ENCODE assay signal across 9 mouse cellular contexts in genomic region chr19:5014961-5015398, GRCm38 (mm10). TPM values are rescaled to one million over a fixed set of nuclear protein-coding genes. Genes with fewer than 3 reads are reported as not detected.
DNase-seq lines count a peak whose midpoint lies in the region; ATAC-seq and TF ChIP-seq lines count a peak whose summit lies in the region.
"Had no signal": no experiment of that assay in that cellular context is flagged by ENCODE, and none has a peak within 500 bp of the region (broad histone marks: within the 10 kb centered on the region; RNA-seq: fewer than 3 reads in every experiment).

No protein-coding gene starts in this region.

- 0 out of 2 replicates have a peak, but pooled peaks cover 3% of the 10 kb centered on the region for H3K27me3 ChIP-seq in hindbrain, embryonic 10.5 days (ENCODE audit: insufficient read depth, poor library complexity, severe bottlenecking)
- H3K27me3 ChIP-seq in hindbrain, embryonic 13.5 days: 0 out of 2 replicates have a peak, but pooled peaks cover 8% of the 10 kb centered on the region
- H3K27me3 ChIP-seq in ES-Bruce4 (ENCODE audit: control insufficient read depth, insufficient read depth, low read length, poor library complexity, severe bottlenecking): no peaks in the 10 kb centered on the region

- H3K9ac ChIP-seq in hindbrain, embryonic 13.5 days: no peak overlapping the region
- H3K9ac ChIP-seq in ES-Bruce4 (ENCODE audit: low read depth, poor library complexity, severe bottlenecking): no peak overlapping the region
- H3K9ac ChIP-seq: embryonic facial prominence, embryonic 15.5 days had no signal

- TF ChIP-seq POLR2A in ES-Bruce4 (IDR thresholded peaks at IDR 0.05; ENCODE audit: insufficient read depth, low read length): no peak
- TF ChIP-seq POLR2A in cortical plate, adult 2 months (IDR thresholded peaks at IDR 0.05; ENCODE audit: extremely low read depth, insufficient read depth, low read length): no peak

- ATAC-seq in hindbrain, embryonic 13.5 days (ENCODE audit: low FRiP score): no peak
- no peak for ATAC-seq in frontal cortex, adult (ENCODE audit: low TSS enrichment)

- no peak overlapping the region for H3K27ac ChIP-seq in hindbrain, embryonic 10.5 days
- H3K27ac ChIP-seq in hindbrain, embryonic 13.5 days: no peak overlapping the region
- peak overlapping the region; percentile 44; the same call in 1 of the 2 replicates for H3K27ac ChIP-seq in ES-Bruce4 (ENCODE audit: insufficient read depth, low read length)
- H3K27ac ChIP-seq in cortical plate, adult 2 months (ENCODE audit: insufficient read depth, low read length): no peak overlapping the region

- no peak overlapping the region for H3K4me3 ChIP-seq in hindbrain, embryonic 10.5 days
- H3K4me3 ChIP-seq in hindbrain, embryonic 13.5 days: no peak overlapping the region
- H3K4me3 ChIP-seq in ES-Bruce4 (ENCODE audit: low read depth, low read length): no peak overlapping the region
- H3K4me3 ChIP-seq in cortical plate, adult 2 months (ENCODE audit: insufficient read depth, low read length): no peak overlapping the region
- H3K4me3 ChIP-seq: embryonic facial prominence, embryonic 15.5 days had no signal

- H3K4me1 ChIP-seq in hindbrain, embryonic 10.5 days (replicated peaks): peaks cover 11% of the 10 kb centered on the region
- peaks cover 6% of the 10 kb centered on the region; the same call in 1 of the 2 replicates for H3K4me1 ChIP-seq in hindbrain, embryonic 13.5 days (replicated peaks)
- peaks cover 1% of the 10 kb centered on the region for H3K4me1 ChIP-seq in ES-Bruce4 (ENCODE audit: control insufficient read depth, insufficient read depth, low read length)
- no peaks in the 10 kb centered on the region for H3K4me1 ChIP-seq in cortical plate, adult 2 months (ENCODE audit: control insufficient read depth, insufficient read depth, low read length)

- no peaks in the 10 kb centered on the region for H3K9me3 ChIP-seq in hindbrain, embryonic 10.5 days
- H3K9me3 ChIP-seq in hindbrain, embryonic 13.5 days: no peaks in the 10 kb centered on the region
- no peaks in the 10 kb centered on the region for H3K9me3 ChIP-seq in ES-Bruce4 (replicated peaks; ENCODE audit: control insufficient read depth, insufficient read depth, low read length, poor library complexity, severe bottlenecking)
- H3K9me3 ChIP-seq: embryonic facial prominence, embryonic 15.5 days had no signal

- TF ChIP-seq EP300 in ES-Bruce4 (IDR thresholded peaks at IDR 0.05; ENCODE audit: insufficient read depth, low read depth, low read length): no peak

- DNase-seq in hindbrain, embryonic 10.5 days (ENCODE audit: low spot score): peak; percentile 40
- peak; percentile 90 for DNase-seq in 3T3-L1 (ENCODE audit: low read depth, low spot score)
- peak; percentile 10 to 17 for DNase-seq in lung, adult 18-20 months
- no peak for DNase-seq in ovary, postnatal 10 days (ENCODE audit: low spot score)

- peak; percentile 58 for TF ChIP-seq CTCF in ES-Bruce4 (IDR thresholded peaks at IDR 0.05; ENCODE audit: low read depth, low read length)
- TF ChIP-seq CTCF in cortical plate, adult 2 months (IDR thresholded peaks at IDR 0.05; ENCODE audit: extremely low read depth, insufficient read depth, low read length): peak; percentile 59

- H3K36me3 ChIP-seq in hindbrain, embryonic 10.5 days: no peaks in the 10 kb centered on the region
- no peaks in the 10 kb centered on the region for H3K36me3 ChIP-seq in hindbrain, embryonic 13.5 days
- H3K36me3 ChIP-seq in ES-Bruce4 (ENCODE audit: control insufficient read depth, insufficient read depth, low read length, poor library complexity, severe bottlenecking): no peaks in the 10 kb centered on the region
- H3K36me3 ChIP-seq: embryonic facial prominence, embryonic 15.5 days had no signal

- no peak overlapping the region for H3K4me2 ChIP-seq in hindbrain, embryonic 13.5 days
- H3K4me2 ChIP-seq: embryonic facial prominence, embryonic 15.5 days had no signal

- WGBS in hindbrain, embryonic 10.5 days: 21% methylated on average over 8 of the region's 8 CpGs
- WGBS in hindbrain, embryonic 13.5 days: 14% methylated on average over 8 of the region's 8 CpGs

RNA-seq across cellular contexts. Expression of gene Slc29a2, which starts 8.7 kb away (rescaled TPM):
- 5.5 and 8.4 TPM in 2 replicates for polyA plus RNA-seq in hindbrain, embryonic 10.5 days (2016; fragmentation: Nextera tagmentation; extraction: Ambion mirVana)
- 10.4 and 11.3 TPM in 2 replicates for polyA plus RNA-seq in hindbrain, embryonic 13.5 days (2015; fragmentation: Nextera tagmentation; extraction: Ambion mirVana)
- 16.8 and 18.5 TPM in 2 replicates for polyA plus RNA-seq in ES-Bruce4 (2011; ENCODE audit: insufficient read depth, insufficient read length, low read depth, missing spikeins)
- 19.8 and 21.5 TPM in 2 replicates for polyA plus RNA-seq in cortical plate, adult 2 months (2012; rRNA removed)

RNA-seq across cellular contexts. Expression of gene B4gat1, which starts 23.6 kb away (rescaled TPM):
- 38.8 and 41.6 TPM in 2 replicates for polyA plus RNA-seq in hindbrain, embryonic 10.5 days (2016; fragmentation: Nextera tagmentation; extraction: Ambion mirVana)
- polyA plus RNA-seq in hindbrain, embryonic 13.5 days (2015; fragmentation: Nextera tagmentation; extraction: Ambion mirVana): 61.2 and 66.0 TPM in 2 replicates
- polyA plus RNA-seq in ES-Bruce4 (2011; ENCODE audit: insufficient read depth, insufficient read length, low read depth, missing spikeins): 8.9 and 10.9 TPM in 2 replicates
- 106 and 111 TPM in 2 replicates for polyA plus RNA-seq in cortical plate, adult 2 months (2012; rRNA removed)

RNA-seq across cellular contexts. Expression of gene AC124502.3, which starts 23.7 kb away (rescaled TPM):
- polyA plus RNA-seq in hindbrain, embryonic 10.5 days (2016; fragmentation: Nextera tagmentation; extraction: Ambion mirVana): 2.4 and 3.2 TPM in 2 replicates
- polyA plus RNA-seq in hindbrain, embryonic 13.5 days (2015; fragmentation: Nextera tagmentation; extraction: Ambion mirVana): 3.9 and 5.9 TPM in 2 replicates
- not detected in 2 replicates for polyA plus RNA-seq in ES-Bruce4 (2011; ENCODE audit: insufficient read depth, insufficient read length, low read depth, missing spikeins)
- polyA plus RNA-seq in cortical plate, adult 2 months (2012; rRNA removed): 4.8 and 6.8 TPM in 2 replicates

RNA-seq across cellular contexts. Expression of gene Npas4, which starts 24.9 kb away (rescaled TPM):
- polyA plus RNA-seq in hindbrain, embryonic 10.5 days (2016; fragmentation: Nextera tagmentation; extraction: Ambion mirVana): not detected in 2 replicates
- 0.34 and 0.39 TPM in 2 replicates for polyA plus RNA-seq in hindbrain, embryonic 13.5 days (2015; fragmentation: Nextera tagmentation; extraction: Ambion mirVana)
- polyA plus RNA-seq in ES-Bruce4 (2011; ENCODE audit: insufficient read depth, insufficient read length, low read depth, missing spikeins): 0.24 and 0.27 TPM in 2 replicates
- polyA plus RNA-seq in cortical plate, adult 2 months (2012; rRNA removed): 16.8 and 20.6 TPM in 2 replicates
- polyA plus RNA-seq: embryonic facial prominence, embryonic 15.5 days had no signal

RNA-seq across cellular contexts. Expression of gene Brms1, which starts 26.2 kb away (rescaled TPM):
- polyA plus RNA-seq in hindbrain, embryonic 10.5 days (2016; fragmentation: Nextera tagmentation; extraction: Ambion mirVana): 86.8 and 91.8 TPM in 2 replicates
- polyA plus RNA-seq in hindbrain, embryonic 13.5 days (2015; fragmentation: Nextera tagmentation; extraction: Ambion mirVana): 46.0 and 48.2 TPM in 2 replicates
- 22.3 and 24.0 TPM in 2 replicates for polyA plus RNA-seq in ES-Bruce4 (2011; ENCODE audit: insufficient read depth, insufficient read length, low read depth, missing spikeins)
- 29.1 and 34.8 TPM in 2 replicates for polyA plus RNA-seq in cortical plate, adult 2 months (2012; rRNA removed)
